Mouse (Mus musculus) small intestine, adult 2 months (tissue): Measurements from ENCODE around the gene 9930021J03Rik. TPM values are rescaled to one million over a fixed set of nuclear protein-coding genes. Genes with fewer than 3 reads are reported as not detected.

ENCODE experiments used
- H3K27ac ChIP-seq: fragments of 200-500 bp; 2 replicates; pipeline ENCODE4 v1.5.1; 2012; ENCODE audit warnings: low read depth, low read length, control low read depth, inconsistent platforms; ENCODE audit not compliant: insufficient read depth
- H3K27me3 ChIP-seq: fragments of 200-500 bp; 2 replicates; pipeline ENCODE4 v1.6.1; 2012; ENCODE audit warnings: mild to moderate bottlenecking, moderate library complexity, low read length, inconsistent platforms; ENCODE audit not compliant: control insufficient read depth, insufficient read depth
- H3K36me3 ChIP-seq: fragments of 200-500 bp; 2 replicates; pipeline ENCODE4 v1.6.1; 2012; ENCODE audit warnings: mild to moderate bottlenecking, low read length, control low read depth, inconsistent platforms; ENCODE audit not compliant: control insufficient read depth, insufficient read depth
- H3K4me1 ChIP-seq: fragments of 200-500 bp; 2 replicates; pipeline ENCODE4 v1.6.1; 2012; ENCODE audit warnings: low read length, inconsistent platforms, mixed read lengths; ENCODE audit not compliant: control insufficient read depth, insufficient read depth, insufficient read length
- H3K4me3 ChIP-seq: fragments of 200-500 bp; 2 replicates; pipeline ENCODE4 v1.5.1; 2012; ENCODE audit warnings: low read depth, mild to moderate bottlenecking, control low read depth, inconsistent platforms, low read length, moderate library complexity
- CTCF ChIP-seq: fragments of 200-500 bp; IDR thresholded peaks from 2 replicates; pipeline ENCODE4 v1.5.1; 2012; ENCODE audit warnings: low read depth, mild to moderate bottlenecking, control low read depth, inconsistent platforms, low read length, moderate library complexity, mixed read lengths; ENCODE audit not compliant: insufficient replicate concordance, insufficient read length; ENCODE audit errors: extremely low read depth
- POLR2A ChIP-seq: fragments of 200-500 bp; IDR thresholded peaks from 2 replicates; pipeline ENCODE4 v1.6.1; 2012; ENCODE audit warnings: low read depth, mild to moderate bottlenecking, control low read depth, inconsistent platforms, low read length, moderate library complexity
- WGBS: fragments of 180-500 bp; shearing (Covaris S2); methylation state at CpG from one replicate; pipeline ENCODE4 v1.1.7; 2018; 5-methylcytosine and 5-hydroxymethylcytosine counted together
- polyA plus RNA-seq: library from polyadenylated mRNA; depleted of rRNA; stranded (reverse); fragments of >200 nt; gene quantifications from 2 replicates; pipeline ENCODE4 v1.2.3, GENCODE M21; 2012

9930021J03Rik gene
- polyA plus RNA-seq, 1 experiment = 2.8 TPM

- H3K27me3 ChIP-seq = no peaks in the 10 kb centered on the region
- H3K4me3 ChIP-seq = no peak overlapping the region
- H3K4me1 ChIP-seq = 0 out of 2 replicates have a peak, but pooled peaks cover 1% of the 10 kb centered on the region
- H3K27ac ChIP-seq = no peak overlapping the region
- H3K36me3 ChIP-seq = no peaks in the 10 kb centered on the region
- TF ChIP-seq POLR2A (no peak), CTCF (no peak)
- WGBS = 63% methylated on average over 3 of the region's 3 CpGs
Observed at GRCm38 (mm10) chr19:29709461-29709860, 96.3 kb downstream of the 9930021J03Rik start.

- no peak overlapping the region for H3K27ac ChIP-seq
- TF ChIP-seq CTCF (no peak), POLR2A (no peak)
- H3K27me3 ChIP-seq = no peaks in the 10 kb centered on the region
- H3K4me1 ChIP-seq = 0 out of 2 replicates have a peak, but pooled peaks cover 1% of the 10 kb centered on the region
- no peaks in the 10 kb centered on the region for H3K36me3 ChIP-seq
- no peak overlapping the region; the same call in 1 of the 2 replicates for H3K4me3 ChIP-seq
- 36% methylated on average over 5 of the region's 5 CpGs for WGBS
Observed at GRCm38 (mm10) chr19:29708461-29708860, 97.3 kb downstream of the 9930021J03Rik start.

- H3K27ac ChIP-seq = no peak overlapping the region
- no peaks in the 10 kb centered on the region for H3K27me3 ChIP-seq
- 32% methylated on average over 14 of the region's 14 CpGs for WGBS
- TF ChIP-seq POLR2A (no peak), CTCF (no peak)
- H3K4me3 ChIP-seq = peak overlapping the region; percentile 60
- H3K36me3 ChIP-seq = no peaks in the 10 kb centered on the region
- 0 out of 2 replicates have a peak, but pooled peaks cover 1% of the 10 kb centered on the region for H3K4me1 ChIP-seq
Observed at GRCm38 (mm10) chr19:29708003-29708402, 97.8 kb downstream of the 9930021J03Rik start.

GRCm38 (mm10) chr19:29707314-29707898, 98.4 kb downstream of the 9930021J03Rik start:
- H3K4me1 ChIP-seq = 0 out of 2 replicates have a peak, but pooled peaks cover 1% of the 10 kb centered on the region
- no peak for TF ChIP-seq POLR2A
- TF ChIP-seq CTCF = no peak
- no peaks in the 10 kb centered on the region for H3K36me3 ChIP-seq

GRCm38 (mm10) chr19:29704436-29704835, 101.4 kb downstream of the 9930021J03Rik start:
- 96% methylated on average over 13 of the region's 13 CpGs for WGBS
- Histone ChIP-seq H3K4me3 (no peak overlapping the region), H3K4me1 (peaks cover 10% of the 10 kb centered on the region; the same call in 1 of the 2 replicates), H3K27ac (no peak overlapping the region), H3K36me3 (no peaks in the 10 kb centered on the region), H3K27me3 (no peaks in the 10 kb centered on the region)
- TF ChIP-seq CTCF (no peak), POLR2A (no peak)

More at GRCm38 (mm10) chr19:29707314-29707898, 98.4 kb downstream of the 9930021J03Rik start:
- Histone ChIP-seq H3K27ac (no peak overlapping the region), H3K27me3 (no peaks in the 10 kb centered on the region), H3K4me3 (no peak overlapping the region)
- WGBS = 80% methylated on average over 9 of the region's 9 CpGs

GRCm38 (mm10) chr19:29701707-29702106, 104.1 kb downstream of the 9930021J03Rik start:
- Histone ChIP-seq H3K4me1 (peaks cover 12% of the 10 kb centered on the region; the same call in 1 of the 2 replicates), H3K4me3 (no peak overlapping the region), H3K27me3 (no peaks in the 10 kb centered on the region), H3K27ac (no peak overlapping the region), H3K36me3 (no peaks in the 10 kb centered on the region)
- WGBS = 75% methylated on average over 4 of the region's 4 CpGs
- TF ChIP-seq CTCF = no peak
- no peak for TF ChIP-seq POLR2A

- 70% methylated on average over 3 of the region's 3 CpGs for WGBS
- H3K4me1 ChIP-seq = peaks cover 12% of the 10 kb centered on the region; the same call in 1 of the 2 replicates
- H3K27ac ChIP-seq = peak within 1 kb of the TSS; percentile 40; the same call in 1 of the 2 replicates
Observed at GRCm38 (mm10) chr19:29697245-29697874, 108.4 kb downstream of the 9930021J03Rik start, which contains the start of gene Mlana. TSS of gene Mlana (plus strand) at chr19:29697824.

More at GRCm38 (mm10) chr19:29697245-29697874, 108.4 kb downstream of the 9930021J03Rik start, which contains the start of gene Mlana:
- Histone ChIP-seq H3K27me3 (no peaks in the 10 kb centered on the region), H3K4me3 (no peak within 1 kb of the TSS), H3K36me3 (no peaks in the 10 kb centered on the region)
- TF ChIP-seq CTCF = no peak
- no peak for TF ChIP-seq POLR2A
